Mouse (Mus musculus) lung, postnatal 36 days (tissue): Measurements from ENCODE around the gene Xpr1.

Source experiments
- DNase-seq: peaks from one replicate; pipeline ENCODE4 v3.0.0; 2022; ENCODE audit warnings: mixed read lengths

Gene Xpr1

GRCm38 (mm10) chr1:155249896-155250295 is 167.3 kb downstream of the Xpr1 start:
- DNase-seq: no peak

GRCm38 (mm10) chr1:155248041-155248440 is 169.2 kb downstream of the Xpr1 start:
- no peak for DNase-seq

GRCm38 (mm10) chr1:155247441-155247840 is 169.8 kb downstream of the Xpr1 start:
- no peak for DNase-seq

GRCm38 (mm10) chr1:155245516-155245915 is 171.7 kb downstream of the Xpr1 start:
- DNase-seq: no peak

GRCm38 (mm10) chr1:155244771-155245211 is 172.4 kb downstream of the Xpr1 start:
- DNase-seq: no peak

- DNase-seq: peak; percentile 46
Measured at GRCm38 (mm10) chr1:155243797-155244770, 173.1 kb downstream of the Xpr1 start, which contains the start of gene BC034090. TSS of gene BC034090 (minus strand) at chr1:155244444.

GRCm38 (mm10) chr1:155242488-155242745 is 174.8 kb downstream of the Xpr1 start:
- no peak for DNase-seq

GRCm38 (mm10) chr1:155241701-155242487 is 175.3 kb downstream of the Xpr1 start:
- DNase-seq: no peak

GRCm38 (mm10) chr1:155239962-155240717 is 177.1 kb downstream of the Xpr1 start:
- no peak for DNase-seq

GRCm38 (mm10) chr1:155239169-155239568 is 178.0 kb downstream of the Xpr1 start:
- no peak for DNase-seq

- no peak for DNase-seq
Measured at GRCm38 (mm10) chr1:155238126-155238525, 179.1 kb downstream of the Xpr1 start.

GRCm38 (mm10) chr1:155237390-155237789 is 179.8 kb downstream of the Xpr1 start:
- DNase-seq: no peak

GRCm38 (mm10) chr1:155236306-155237024 is 180.8 kb downstream of the Xpr1 start:
- DNase-seq: no peak

- no peak for DNase-seq
Measured at GRCm38 (mm10) chr1:155235641-155236040, 181.6 kb downstream of the Xpr1 start.

- peak; percentile 71 for DNase-seq
Measured at GRCm38 (mm10) chr1:155233931-155234607, 183.1 kb downstream of the Xpr1 start.

- DNase-seq: no peak
Measured at GRCm38 (mm10) chr1:155233378-155233777, 183.8 kb downstream of the Xpr1 start.

- DNase-seq: no peak
Measured at GRCm38 (mm10) chr1:155232786-155233185, 184.4 kb downstream of the Xpr1 start.

- no peak for DNase-seq
Measured at GRCm38 (mm10) chr1:155232385-155232784, 184.8 kb downstream of the Xpr1 start.

GRCm38 (mm10) chr1:155229464-155230411 is 187.5 kb downstream of the Xpr1 start:
- peak; percentile 37 for DNase-seq
